Mouse (Mus musculus): ENCODE data around the gene Ccr4.

DNA sequence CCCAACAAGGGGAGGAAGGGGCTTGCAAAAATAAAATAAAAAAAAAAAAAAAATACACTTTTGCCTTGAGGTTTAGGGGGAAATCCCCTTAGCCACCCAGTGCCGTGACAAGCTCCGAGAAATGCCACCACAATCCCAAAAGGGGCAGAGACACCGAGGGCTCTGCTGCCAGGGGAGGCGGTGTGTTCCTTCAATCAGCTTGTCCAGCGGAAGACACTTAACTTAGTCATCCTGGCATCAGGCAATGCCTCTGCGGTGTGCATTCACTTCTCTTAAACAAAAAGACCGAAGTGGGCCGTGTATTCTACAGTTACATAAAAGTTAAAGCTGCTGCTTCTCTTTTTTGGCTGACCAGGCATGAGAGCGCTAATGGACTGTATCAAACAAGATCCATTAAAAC, 2.7 kb upstream of the Ccr4 start:
- no peak for TF ChIP-seq CTCF (IDR thresholded peaks at IDR 0.05; ENCODE audit: low read depth)
- TF ChIP-seq EP300 (IDR thresholded peaks at IDR 0.05; ENCODE audit: low read depth), result no peak

All from liver, postnatal 0 days (tissue).